Mouse (Mus musculus): ENCODE data around the gene Krtcap3. TPM values are rescaled to one million over a fixed set of nuclear protein-coding genes. Genes with fewer than 3 reads are reported as not detected.
A peak's percentile ranks its signal among the peaks of the same experiment; 100 is the strongest.

The Krtcap3 gene
- polyA plus RNA-seq, 1 experiment: 0.48 TPM

DNA sequence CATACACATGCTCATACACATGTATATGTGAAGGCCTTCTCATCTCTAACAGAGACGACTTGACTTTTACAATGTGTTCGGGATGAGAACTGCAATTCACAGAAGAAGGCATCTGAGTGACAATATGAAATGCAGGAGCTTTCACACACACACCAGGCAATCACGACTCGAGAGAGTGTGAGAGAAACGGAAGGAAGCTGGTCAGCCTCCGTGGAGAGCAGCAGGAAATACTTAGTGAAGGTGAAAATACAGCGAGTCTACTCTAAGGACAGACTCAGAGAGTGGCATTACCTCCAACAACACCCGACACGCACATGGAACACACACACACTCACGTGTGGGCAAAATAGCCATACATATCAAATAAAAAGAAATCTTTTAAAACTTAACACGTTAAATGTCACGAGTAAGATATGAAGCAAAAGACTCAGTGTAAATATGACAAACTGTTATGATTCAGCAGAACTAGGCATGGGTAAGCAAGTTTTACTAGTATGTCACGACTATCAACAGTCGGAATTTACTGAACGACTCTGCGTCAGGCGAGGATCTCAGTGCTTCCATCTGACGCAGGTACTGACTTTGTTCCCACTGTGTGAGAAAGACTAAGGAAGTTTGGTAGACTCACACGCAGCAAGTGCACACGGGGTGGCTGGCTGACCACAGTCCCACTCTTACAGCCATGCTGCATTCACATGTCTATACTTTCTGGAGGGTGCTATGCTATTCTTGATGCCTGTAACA lies 27.9 kb downstream of the Krtcap3 start:
- Histone ChIP-seq H3K36me3 (replicated peaks; ENCODE audit: low read length) (peaks cover 78% of the 10 kb centered on the region), H3K4me1 (peaks cover 11% of the 10 kb centered on the region), H3K9me3 (no peaks in the 10 kb centered on the region), H3K27me3 (replicated peaks) (no peaks in the 10 kb centered on the region), H3K4me3 (replicated peaks) (no peak overlapping the region)
- no peak for TF ChIP-seq FLI1 (IDR thresholded peaks at IDR 0.05; ENCODE audit: low read length)
- TF ChIP-seq GATA1 (IDR thresholded peaks at IDR 0.05; ENCODE audit: borderline replicate concordance, low read length): no peak

DNA sequence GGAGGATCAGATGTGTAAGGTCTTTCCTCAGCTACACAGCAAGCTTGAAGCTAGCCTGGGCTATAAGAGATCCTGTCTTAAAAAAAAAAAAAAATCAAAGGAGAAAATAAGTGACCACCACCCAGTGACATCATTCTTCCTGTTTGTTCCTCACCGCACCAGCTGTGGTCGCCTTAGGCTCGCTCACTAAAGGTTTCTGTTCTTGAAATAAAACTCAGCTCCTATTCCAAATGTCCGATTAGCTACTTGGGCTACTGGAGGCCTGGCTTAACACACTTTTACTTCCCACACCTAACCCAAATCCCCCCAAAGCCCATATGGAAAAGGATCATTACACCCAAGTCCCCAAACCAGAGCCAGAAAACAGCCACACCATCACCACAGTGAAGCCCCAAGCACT lies 36.7 kb downstream of the Krtcap3 start:
- peaks cover 35% of the 10 kb centered on the region for H3K4me1 ChIP-seq
- H3K4me3 ChIP-seq (replicated peaks): peak overlapping the region; percentile 62
- TF ChIP-seq FLI1 (IDR thresholded peaks at IDR 0.05; ENCODE audit: low read length) (no peak), GATA1 (IDR thresholded peaks at IDR 0.05; ENCODE audit: borderline replicate concordance, low read length) (no peak)

DNA sequence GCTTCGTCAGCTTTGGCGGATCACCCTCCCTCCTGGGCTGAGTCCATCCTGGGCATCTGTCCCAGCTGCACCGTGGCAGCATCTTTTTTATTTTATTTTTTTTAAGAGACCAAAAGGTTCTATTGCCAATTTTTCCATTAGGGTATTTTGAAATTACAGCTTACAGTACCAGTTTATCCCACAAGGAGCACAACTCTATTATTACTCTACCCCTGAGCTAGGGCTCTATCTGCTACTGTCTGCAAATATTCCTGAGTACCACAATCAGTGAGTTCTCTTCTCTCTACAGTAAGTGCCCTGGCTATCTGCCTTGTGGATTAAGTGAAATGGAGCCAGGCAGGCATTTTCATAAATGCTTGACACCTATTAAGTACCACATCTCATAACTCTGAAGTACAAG lies 37.2 kb downstream of the Krtcap3 start:
- H3K9me3 ChIP-seq: no peaks in the 10 kb centered on the region
- no peak for TF ChIP-seq GATA1 (IDR thresholded peaks at IDR 0.05; ENCODE audit: borderline replicate concordance, low read length)
- no peak for TF ChIP-seq FLI1 (IDR thresholded peaks at IDR 0.05; ENCODE audit: low read length)
- peaks cover 32% of the 10 kb centered on the region for H3K36me3 ChIP-seq (replicated peaks; ENCODE audit: low read length)
- H3K4me1 ChIP-seq: peaks cover 35% of the 10 kb centered on the region
- H3K27me3 ChIP-seq (replicated peaks): peaks cover 9% of the 10 kb centered on the region
- H3K4me3 ChIP-seq (replicated peaks): peak overlapping the region; percentile 62

More for the DNA sequence above, 36.7 kb downstream of the Krtcap3 start:
- Histone ChIP-seq H3K9me3 (no peaks in the 10 kb centered on the region), H3K36me3 (replicated peaks; ENCODE audit: low read length) (peaks cover 36% of the 10 kb centered on the region), H3K27me3 (replicated peaks) (peaks cover 5% of the 10 kb centered on the region)

DNA sequence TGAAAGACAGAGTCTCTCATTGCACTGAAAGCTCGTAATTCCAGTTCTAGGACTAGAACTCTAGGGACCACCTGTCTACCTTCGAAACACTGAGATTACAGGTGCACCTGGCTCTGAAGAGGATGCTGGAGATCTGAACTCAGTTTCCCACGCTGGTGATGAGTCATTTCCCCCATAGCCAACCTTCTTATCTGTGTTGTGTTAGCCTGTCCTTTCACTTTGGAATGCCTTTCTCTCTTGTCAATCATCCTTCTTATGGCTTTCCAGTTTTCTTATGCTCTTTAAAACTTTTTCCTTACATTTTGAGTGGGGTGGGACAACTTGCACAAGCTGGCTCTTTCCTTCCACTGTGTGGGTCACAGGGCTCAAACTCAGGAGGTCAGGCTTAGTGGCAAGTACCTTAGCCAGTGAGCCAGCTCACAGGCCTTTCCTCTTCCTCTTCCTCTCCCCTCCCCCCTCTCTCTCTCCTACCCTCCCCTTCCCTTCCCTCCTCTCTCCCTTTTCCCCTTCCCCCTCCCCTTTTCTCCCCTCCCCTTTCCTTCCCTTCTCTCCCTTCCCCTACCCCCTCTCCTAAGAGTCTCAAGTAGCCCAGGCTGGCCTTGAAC lies 38.2 kb downstream of the Krtcap3 start:
- Histone ChIP-seq H3K27me3 (replicated peaks) (peaks cover 20% of the 10 kb centered on the region), H3K4me1 (peaks cover 37% of the 10 kb centered on the region), H3K4me3 (replicated peaks) (peak overlapping the region; percentile 97), H3K9me3 (no peaks in the 10 kb centered on the region), H3K36me3 (replicated peaks; ENCODE audit: low read length) (peaks cover 22% of the 10 kb centered on the region)
- TF ChIP-seq GATA1 (IDR thresholded peaks at IDR 0.05; ENCODE audit: borderline replicate concordance, low read length) (no peak), FLI1 (IDR thresholded peaks at IDR 0.05; ENCODE audit: low read length) (no peak)

DNA sequence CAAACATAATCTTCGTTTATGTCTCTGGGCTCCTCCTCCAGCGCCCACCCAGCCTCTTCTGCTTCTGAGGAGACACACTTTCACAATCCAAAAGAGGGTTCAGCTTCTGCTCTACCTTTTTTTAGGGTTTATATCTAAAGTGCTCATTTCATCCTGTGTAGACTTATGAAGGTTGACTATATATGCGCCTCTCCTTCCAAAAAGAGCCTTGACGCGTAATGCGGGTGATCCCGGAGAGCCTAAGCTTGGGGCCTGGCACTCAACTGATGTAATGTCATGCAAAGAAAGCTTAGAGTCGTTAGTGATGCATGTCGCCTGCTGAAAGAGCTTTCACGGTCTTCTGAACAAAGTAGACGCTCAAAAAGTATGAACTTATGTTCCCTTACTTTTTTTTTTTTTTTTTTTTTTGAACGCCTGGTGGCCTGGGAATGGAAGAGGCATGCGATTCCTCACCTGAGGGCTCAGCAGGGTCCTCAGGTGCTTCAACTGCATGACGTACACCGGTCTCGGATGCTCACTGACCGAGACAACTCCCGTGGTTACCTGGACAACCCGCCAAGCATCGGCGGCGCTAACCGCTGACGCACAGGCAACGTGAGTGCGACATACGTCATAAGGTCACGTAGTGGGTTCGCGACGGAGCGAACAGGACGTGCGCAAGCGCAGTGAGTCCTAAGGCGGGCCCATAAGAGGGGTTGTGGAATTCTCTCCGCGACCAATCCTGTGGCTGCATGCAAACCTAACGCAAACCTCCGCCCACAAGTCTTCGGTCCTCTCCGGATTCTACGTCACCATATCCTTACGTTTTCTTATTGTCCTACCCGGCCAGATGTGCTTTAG lies 39.2 kb downstream of the Krtcap3 start, which contains the start of gene Ift172:
Ift172 (minus strand) TSS at position 596 of the 840 bp plus-strand sequence.
- Histone ChIP-seq H3K27me3 (replicated peaks) (peaks cover 30% of the 10 kb centered on the region), H3K9me3 (no peaks in the 10 kb centered on the region), H3K4me3 (replicated peaks) (peak within 1 kb of the TSS; percentile 97), H3K4me1 (peaks cover 47% of the 10 kb centered on the region), H3K36me3 (replicated peaks; ENCODE audit: low read length) (peaks cover 12% of the 10 kb centered on the region)
- TF ChIP-seq GATA1 (IDR thresholded peaks at IDR 0.05; ENCODE audit: borderline replicate concordance, low read length) (no peak), FLI1 (IDR thresholded peaks at IDR 0.05; ENCODE audit: low read length) (no peak)

DNA sequence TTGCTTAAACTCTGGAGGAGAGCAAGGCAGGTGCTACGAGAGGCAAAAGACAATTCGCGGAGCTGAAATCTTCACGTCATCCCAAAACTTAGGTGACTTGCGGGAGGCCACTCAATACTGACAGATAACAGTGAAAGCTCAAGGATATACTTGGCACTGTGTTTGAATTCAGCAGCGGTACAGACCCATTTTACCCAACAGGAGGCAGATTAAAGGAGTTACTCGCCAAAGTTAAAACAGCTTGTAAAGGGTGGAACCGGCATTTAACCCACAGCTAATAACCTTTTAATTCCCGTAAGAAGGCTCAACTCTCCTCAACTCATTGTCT lies 39.8 kb downstream of the Krtcap3 start:
- Histone ChIP-seq H3K9me3 (no peaks in the 10 kb centered on the region), H3K4me3 (replicated peaks) (peak overlapping the region; percentile 97), H3K27me3 (replicated peaks) (peaks cover 35% of the 10 kb centered on the region), H3K36me3 (replicated peaks; ENCODE audit: low read length) (peaks cover 6% of the 10 kb centered on the region), H3K4me1 (peaks cover 51% of the 10 kb centered on the region)
- TF ChIP-seq FLI1 (IDR thresholded peaks at IDR 0.05; ENCODE audit: low read length): no peak
- no peak for TF ChIP-seq GATA1 (IDR thresholded peaks at IDR 0.05; ENCODE audit: borderline replicate concordance, low read length)

DNA sequence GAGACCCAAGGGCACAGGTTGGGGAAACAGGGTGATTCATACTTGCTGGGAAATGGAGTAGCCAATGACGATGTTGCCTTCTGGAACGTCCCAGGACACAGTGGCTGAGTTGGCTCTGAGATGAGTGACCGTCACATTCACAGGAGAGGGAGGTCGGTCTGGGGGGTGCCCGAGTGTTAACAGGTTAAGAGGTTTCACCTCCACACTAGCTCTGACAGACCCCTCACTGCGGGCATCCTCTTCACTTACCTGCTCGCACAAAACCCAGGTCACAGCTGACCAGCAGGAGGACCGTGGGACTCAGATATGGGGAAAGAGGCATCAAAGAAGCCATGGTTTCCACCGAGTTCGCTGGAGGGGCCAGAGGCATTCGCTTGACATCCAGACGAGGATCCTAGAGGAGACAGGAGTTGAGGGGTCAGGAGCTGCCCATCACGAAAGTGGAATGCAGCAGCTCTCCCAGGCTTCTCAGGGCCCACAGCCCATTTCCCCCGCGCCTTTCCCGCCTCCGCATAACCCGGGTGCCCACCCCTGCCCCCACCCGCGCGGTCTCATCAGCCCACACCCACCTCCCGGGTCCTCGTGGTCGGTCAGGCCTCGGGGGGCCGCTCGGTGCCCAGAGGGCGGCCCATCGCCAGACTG lies 43.6 kb downstream of the Krtcap3 start:
- Histone ChIP-seq H3K36me3 (replicated peaks; ENCODE audit: low read length) (no peaks in the 10 kb centered on the region), H3K4me3 (replicated peaks) (peak overlapping the region; percentile 90), H3K27me3 (replicated peaks) (peaks cover 64% of the 10 kb centered on the region), H3K4me1 (peaks cover 30% of the 10 kb centered on the region), H3K9me3 (no peaks in the 10 kb centered on the region)
- TF ChIP-seq GATA1 (IDR thresholded peaks at IDR 0.05; ENCODE audit: borderline replicate concordance, low read length) (no peak), FLI1 (IDR thresholded peaks at IDR 0.05; ENCODE audit: low read length) (no peak)

DNA sequence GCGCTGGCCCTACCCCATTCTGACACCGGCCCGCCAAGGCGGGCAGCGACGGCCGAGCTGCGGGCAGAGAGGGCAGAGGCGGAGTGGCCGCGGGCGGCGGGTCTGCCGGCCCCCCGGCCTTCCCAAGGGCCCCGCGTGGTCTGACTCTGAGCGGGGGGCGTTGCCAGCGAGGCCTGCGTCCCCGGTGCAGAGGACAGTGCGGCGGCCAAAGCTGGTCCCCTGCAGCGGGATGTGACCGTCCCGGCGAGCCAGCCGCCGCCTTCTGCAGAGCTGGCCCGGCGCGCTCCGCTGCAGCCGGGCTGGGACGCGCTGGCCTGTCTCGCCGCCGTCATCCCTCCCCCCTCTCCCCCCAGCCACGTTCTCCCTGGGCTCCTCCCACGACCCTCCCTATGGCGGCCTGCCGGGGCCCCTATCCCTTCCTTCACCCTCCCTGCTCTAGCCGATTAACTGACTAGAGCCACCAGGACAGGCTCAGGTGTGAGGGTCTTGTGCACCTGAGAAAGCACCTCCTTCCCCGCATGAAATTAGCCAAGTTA lies 44.2 kb downstream of the Krtcap3 start, which contains the start of gene Fndc4:
Fndc4 (minus strand) TSS at position 475 of the 536 bp plus-strand sequence.
- Histone ChIP-seq H3K27me3 (replicated peaks) (peaks cover 69% of the 10 kb centered on the region), H3K9me3 (no peaks in the 10 kb centered on the region), H3K4me1 (peaks cover 24% of the 10 kb centered on the region), H3K36me3 (replicated peaks; ENCODE audit: low read length) (no peaks in the 10 kb centered on the region), H3K4me3 (replicated peaks) (peak within 1 kb of the TSS; percentile 90)
- TF ChIP-seq FLI1 (IDR thresholded peaks at IDR 0.05; ENCODE audit: low read length) (no peak), GATA1 (IDR thresholded peaks at IDR 0.05; ENCODE audit: borderline replicate concordance, low read length) (no peak)

Data from megakaryocyte, embryonic 14.5 days (primary cell).